Mouse (Mus musculus) midbrain, embryonic 12.5 days (tissue): ENCODE data around the gene Card11. TPM values are rescaled to one million over a fixed set of nuclear protein-coding genes. Genes with fewer than 3 reads are reported as not detected.

ENCODE experiments used
- ATAC-seq: fragments of 200-750 bp; cut with Nextera tagmentation; 2 replicates; pipeline ENCODE4 v1.8.0; 2017; ENCODE audit warnings: low read depth, moderate TSS enrichment, moderate library complexity; ENCODE audit not compliant: low FRiP score
- H3K27ac ChIP-seq: fragments of 300-500 bp; sonication (generic); replicated peaks from 2 replicates; pipeline ENCODE4 v1.5.1; 2016; ENCODE audit warnings: mild to moderate bottlenecking
- H3K27me3 ChIP-seq: fragments of 300-500 bp; sonication (generic); 2 replicates; pipeline ENCODE4 v1.6.1; 2016; ENCODE audit warnings: mild to moderate bottlenecking
- H3K36me3 ChIP-seq: fragments of 300-500 bp; sonication (generic); 2 replicates; pipeline ENCODE4 v1.6.1; 2016
- H3K4me1 ChIP-seq: fragments of 300-500 bp; sonication (generic); 2 replicates; pipeline ENCODE4 v1.6.1; 2016
- H3K4me2 ChIP-seq: fragments of 300-500 bp; sonication (generic); replicated peaks from 2 replicates; pipeline ENCODE4 v1.6.1; 2016; ENCODE audit warnings: mild to moderate bottlenecking, moderate library complexity
- H3K4me3 ChIP-seq: fragments of 300-500 bp; sonication (generic); 2 replicates; pipeline ENCODE4 v1.5.1; 2016; ENCODE audit warnings: mild to moderate bottlenecking
- H3K9ac ChIP-seq: fragments of 300-500 bp; sonication (generic); replicated peaks from 2 replicates; pipeline ENCODE4 v1.6.1; 2016; ENCODE audit warnings: mild to moderate bottlenecking, moderate library complexity
- H3K9me3 ChIP-seq: fragments of 300-500 bp; sonication (generic); 2 replicates; pipeline ENCODE4 v1.6.1; 2016; ENCODE audit warnings: mild to moderate bottlenecking
- WGBS: fragments of 180-500 bp; shearing (Covaris S2); methylation state at CpG from one replicate; pipeline ENCODE4 v1.1.7; 2016; 5-methylcytosine and 5-hydroxymethylcytosine counted together
- microRNA-seq: library from miRNA; unstranded; fragments of <30 nt; microRNA quantifications from one replicate; pipeline ENCODE4, GENCODE M21; 2017
- polyA plus RNA-seq: library from polyadenylated mRNA; unstranded; fragments of >200 nt; fragmentation: Nextera tagmentation; extraction: Ambion mirVana; gene quantifications from 2 replicates; pipeline ENCODE4 v1.2.1, GENCODE M21; 2016

Gene Card11
- polyA plus RNA-seq, 1 experiment from 2014 or later, result 0.06 TPM

DNA sequence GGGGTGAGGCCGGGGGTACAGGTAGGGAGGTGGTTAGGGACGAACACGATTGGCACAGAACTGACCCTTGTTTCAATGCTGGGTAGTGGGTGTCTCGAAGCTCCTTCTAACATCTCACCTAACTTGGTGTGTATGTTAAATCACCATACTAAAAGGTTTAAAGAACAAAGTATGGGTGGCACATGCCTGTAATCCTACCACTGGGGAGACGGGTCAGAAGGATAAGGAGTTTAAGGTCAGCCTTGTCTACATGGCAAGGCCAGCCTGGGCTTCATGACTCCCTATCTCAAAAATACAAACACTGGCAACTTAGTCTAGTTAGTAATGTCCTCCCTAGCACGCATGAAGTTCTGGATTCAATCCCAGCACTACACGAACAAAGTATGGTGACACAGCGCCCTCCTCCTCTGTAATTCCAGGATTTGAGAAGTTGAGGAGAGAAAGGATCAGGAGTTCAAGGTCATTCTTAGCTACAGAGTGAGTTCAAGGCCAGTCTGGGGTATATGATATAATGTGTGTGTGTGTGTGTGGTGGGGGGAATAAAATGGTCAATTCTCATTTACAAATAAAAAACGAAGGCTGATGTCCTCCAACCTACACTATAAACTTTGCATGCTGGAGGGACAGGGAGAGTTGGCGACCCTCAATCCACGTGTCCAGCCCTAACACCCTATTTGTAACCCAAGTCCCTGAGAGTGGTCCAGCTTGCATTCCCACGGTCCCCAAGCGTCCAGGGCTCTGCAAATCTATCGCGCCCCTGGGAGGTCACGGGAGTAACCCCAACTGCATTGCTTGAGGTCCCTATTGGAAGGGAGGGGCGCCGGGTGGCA is 171.1 kb downstream of the Card11 start:
- Histone ChIP-seq H3K27ac (0 out of 2 replicates have a peak overlapping the region, but pooled peaks have one; percentile 43), H3K4me2 (peak overlapping the region; percentile 96), H3K27me3 (no peaks in the 10 kb centered on the region), H3K36me3 (peaks cover 4% of the 10 kb centered on the region), H3K4me1 (peaks cover 31% of the 10 kb centered on the region), H3K9ac (peak overlapping the region; percentile 83), H3K4me3 (peak overlapping the region; percentile 82), H3K9me3 (no peaks in the 10 kb centered on the region)
- 36% methylated on average over 18 of the region's 18 CpGs for WGBS
- ATAC-seq, result no peak

GRCm38 (mm10) chr5:140828363-140828762 is 172.0 kb downstream of the Card11 start:
- Histone ChIP-seq H3K9ac (no peak overlapping the region), H3K27me3 (no peaks in the 10 kb centered on the region), H3K9me3 (no peaks in the 10 kb centered on the region), H3K36me3 (peaks cover 8% of the 10 kb centered on the region), H3K4me1 (peaks cover 31% of the 10 kb centered on the region), H3K4me3 (0 out of 2 replicates have a peak overlapping the region, but pooled peaks have one; percentile 2), H3K27ac (no peak overlapping the region), H3K4me2 (peak overlapping the region; percentile 96)
- no peak for ATAC-seq
- WGBS, result 75% methylated on average over 2 of the region's 2 CpGs

GRCm38 (mm10) chr5:140827896-140828295 is 172.5 kb downstream of the Card11 start:
- H3K27me3 ChIP-seq, result no peaks in the 10 kb centered on the region
- no peak for ATAC-seq
- no peak overlapping the region for H3K27ac ChIP-seq
- no peak overlapping the region for H3K9ac ChIP-seq
- peaks cover 8% of the 10 kb centered on the region for H3K36me3 ChIP-seq
- WGBS, result 84% methylated on average over 8 of the region's 8 CpGs
- H3K4me2 ChIP-seq, result peak overlapping the region; percentile 96
- peaks cover 31% of the 10 kb centered on the region for H3K4me1 ChIP-seq
- no peaks in the 10 kb centered on the region for H3K9me3 ChIP-seq
- no peak overlapping the region for H3K4me3 ChIP-seq

DNA sequence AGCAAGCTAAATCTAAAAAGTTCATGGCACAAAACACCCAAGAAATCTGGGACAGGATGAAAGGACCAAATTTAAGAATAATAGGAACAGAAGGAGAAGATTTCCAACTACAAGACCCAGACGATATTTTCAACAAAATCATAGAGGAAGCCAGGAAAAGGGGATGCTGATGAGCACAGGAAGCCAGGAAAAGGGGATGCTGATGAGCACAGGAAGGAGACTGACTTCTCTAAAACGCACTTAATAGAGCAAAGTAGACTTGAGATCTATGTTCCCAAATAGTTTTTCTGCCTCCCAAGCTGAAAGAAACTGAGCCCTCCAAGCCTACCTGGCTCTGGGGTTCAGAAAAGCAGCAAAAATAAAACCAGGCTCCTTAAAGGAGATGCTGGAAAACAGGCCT is 173.0 kb downstream of the Card11 start:
- Histone ChIP-seq H3K36me3 (peaks cover 8% of the 10 kb centered on the region), H3K4me2 (peak overlapping the region; percentile 19), H3K4me3 (no peak overlapping the region), H3K27me3 (no peaks in the 10 kb centered on the region), H3K9ac (no peak overlapping the region), H3K4me1 (peaks cover 31% of the 10 kb centered on the region), H3K27ac (no peak overlapping the region), H3K9me3 (no peaks in the 10 kb centered on the region)
- ATAC-seq, result no peak
- 58% methylated on average over 2 of the region's 2 CpGs for WGBS

GRCm38 (mm10) chr5:140826796-140827195 is 173.6 kb downstream of the Card11 start:
- Histone ChIP-seq H3K4me3 (no peak overlapping the region), H3K4me2 (0 out of 2 replicates have a peak overlapping the region, but pooled peaks have one; percentile 7), H3K27me3 (no peaks in the 10 kb centered on the region), H3K9ac (peak overlapping the region; percentile 46), H3K27ac (peak overlapping the region; percentile 52), H3K4me1 (peaks cover 31% of the 10 kb centered on the region), H3K9me3 (no peaks in the 10 kb centered on the region), H3K36me3 (peaks cover 8% of the 10 kb centered on the region)
- no peak for ATAC-seq
- WGBS, result 26% methylated on average over 1 of the region's 1 CpGs

- Histone ChIP-seq H3K9me3 (no peaks in the 10 kb centered on the region), H3K4me2 (no peak overlapping the region), H3K4me1 (peaks cover 31% of the 10 kb centered on the region), H3K36me3 (peaks cover 8% of the 10 kb centered on the region), H3K27me3 (no peaks in the 10 kb centered on the region), H3K4me3 (no peak overlapping the region), H3K9ac (no peak overlapping the region), H3K27ac (no peak overlapping the region)
- ATAC-seq, result no peak
- WGBS, result 100% methylated on average over 1 of the region's 1 CpGs
Observed at GRCm38 (mm10) chr5:140826118-140826517, 174.3 kb downstream of the Card11 start.

- no peak overlapping the region for H3K27ac ChIP-seq
- WGBS, result 92% methylated on average over 7 of the region's 7 CpGs
- H3K9me3 ChIP-seq, result no peaks in the 10 kb centered on the region
- no peak for ATAC-seq
- H3K4me3 ChIP-seq, result no peak overlapping the region
- peaks cover 34% of the 10 kb centered on the region for H3K4me1 ChIP-seq
- no peak overlapping the region for H3K9ac ChIP-seq
- H3K4me2 ChIP-seq, result no peak overlapping the region
- H3K36me3 ChIP-seq, result peaks cover 8% of the 10 kb centered on the region
- H3K27me3 ChIP-seq, result no peaks in the 10 kb centered on the region
Observed at GRCm38 (mm10) chr5:140824126-140824525, 176.3 kb downstream of the Card11 start.

DNA sequence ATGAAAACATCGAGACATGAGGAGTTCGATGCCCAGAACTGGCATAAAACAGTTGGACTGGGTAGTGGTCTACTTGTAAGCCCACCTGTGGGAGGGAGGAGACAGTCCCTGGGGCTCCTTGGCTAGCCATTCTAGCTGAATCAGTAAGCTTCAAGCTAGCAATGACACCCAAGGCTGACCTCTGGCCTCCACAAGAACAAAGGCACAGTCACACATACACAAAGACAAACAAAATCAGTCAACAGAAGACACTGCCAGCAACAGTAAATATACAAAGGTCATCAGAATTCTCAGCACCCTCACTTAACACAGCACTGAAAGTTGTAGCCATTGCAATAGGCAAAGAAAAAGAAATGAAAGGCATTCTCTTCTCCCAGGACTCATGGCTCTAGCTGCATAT is 177.0 kb downstream of the Card11 start:
- Histone ChIP-seq H3K4me2 (no peak overlapping the region), H3K9ac (no peak overlapping the region), H3K9me3 (no peaks in the 10 kb centered on the region), H3K4me1 (peaks cover 32% of the 10 kb centered on the region), H3K27ac (no peak overlapping the region), H3K36me3 (peaks cover 8% of the 10 kb centered on the region), H3K4me3 (no peak overlapping the region), H3K27me3 (no peaks in the 10 kb centered on the region)
- 93% methylated on average over 2 of the region's 2 CpGs for WGBS
- ATAC-seq, result no peak

Small RNA genes within 50 kb of the gene (microRNA-seq; reads per million reads assigned to microRNA genes)
- gene Gm44385, result not detected

Other genes starting within 250 kb of the Card11 start
- gene Gna12, start 170.2 kb downstream of the Card11 start, polyA plus RNA-seq, result 22.3 and 24.4 TPM in 2 replicates
- 1.4 and 1.7 TPM in 2 replicates for gene Sdk1, start 240.9 kb upstream of the Card11 start, polyA plus RNA-seq